Mouse (Mus musculus) embryonic facial prominence, embryonic 10.5 days (tissue): ENCODE measurements around the gene Aff3. TPM values are rescaled to one million over a fixed set of nuclear protein-coding genes. Genes with fewer than 3 reads are reported as not detected.

Experiments
- DNase-seq: peaks from one replicate; pipeline ENCODE4 v3.0.0-alpha.2; 2017; ENCODE audit warnings: low spot score
- H3K27ac ChIP-seq: fragments of 300-500 bp; sonication (generic); replicated peaks from 2 replicates; pipeline ENCODE4 v1.5.1; 2016; ENCODE audit warnings: mild to moderate bottlenecking
- H3K27me3 ChIP-seq: fragments of 300-500 bp; sonication (generic); replicated peaks from 2 replicates; pipeline ENCODE4 v1.6.1; 2016; ENCODE audit warnings: low read depth, mild to moderate bottlenecking; ENCODE audit not compliant: poor library complexity, severe bottlenecking
- H3K36me3 ChIP-seq: fragments of 300-500 bp; sonication (generic); replicated peaks from 2 replicates; pipeline ENCODE4 v1.6.1; 2016; ENCODE audit warnings: mild to moderate bottlenecking, moderate library complexity
- H3K4me1 ChIP-seq: fragments of 300-500 bp; sonication (generic); 2 replicates; pipeline ENCODE4 v1.6.1; 2016
- H3K4me3 ChIP-seq: fragments of 300-500 bp; sonication (generic); 2 replicates; pipeline ENCODE4 v1.5.1; 2016; ENCODE audit warnings: mild to moderate bottlenecking, moderate library complexity
- H3K9me3 ChIP-seq: fragments of 300-500 bp; sonication (generic); 2 replicates; pipeline ENCODE4 v1.6.1; 2016; ENCODE audit warnings: mild to moderate bottlenecking
- WGBS: fragments of 180-500 bp; shearing (Covaris S2); methylation state at CpG from one replicate; pipeline ENCODE4 v1.1.7; 2016; 5-methylcytosine and 5-hydroxymethylcytosine counted together
- polyA plus RNA-seq: library from polyadenylated mRNA; unstranded; fragments of >200 nt; fragmentation: Nextera tagmentation; extraction: Ambion mirVana; gene quantifications from 2 replicates; pipeline ENCODE4 v1.2.1, GENCODE M21; 2016

Gene Aff3
- polyA plus RNA-seq, 1 experiment from 2014 or later = 8.7 TPM

DNA sequence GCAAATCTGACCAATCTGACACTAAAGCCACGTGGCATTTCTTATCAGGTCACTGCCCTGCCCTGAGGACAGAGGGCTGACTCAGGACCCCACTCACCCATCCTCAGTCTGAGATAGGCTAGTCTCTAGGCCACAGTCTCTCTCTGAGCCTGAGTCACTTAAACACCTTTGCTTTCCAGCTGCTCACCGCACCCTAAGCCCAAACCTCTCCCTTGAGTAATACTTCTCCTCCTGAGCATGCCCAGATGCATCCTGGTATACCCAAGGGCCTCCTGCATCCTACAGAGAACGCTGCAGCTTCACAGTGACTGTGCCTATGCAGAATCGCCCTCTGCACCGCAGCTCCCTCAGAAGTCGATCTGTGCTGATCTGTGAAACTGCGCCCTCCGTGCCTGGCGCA lies 117.1 kb downstream of the Aff3 start:
- 83% methylated on average over 9 of the region's 9 CpGs for WGBS
- no peak overlapping the region for H3K27ac ChIP-seq
- no peaks in the 10 kb centered on the region for H3K27me3 ChIP-seq
- H3K36me3 ChIP-seq = no peaks in the 10 kb centered on the region
- no peaks in the 10 kb centered on the region for H3K9me3 ChIP-seq
- H3K4me1 ChIP-seq = peaks cover 49% of the 10 kb centered on the region
- H3K4me3 ChIP-seq = no peak overlapping the region
- DNase-seq = no peak

DNA sequence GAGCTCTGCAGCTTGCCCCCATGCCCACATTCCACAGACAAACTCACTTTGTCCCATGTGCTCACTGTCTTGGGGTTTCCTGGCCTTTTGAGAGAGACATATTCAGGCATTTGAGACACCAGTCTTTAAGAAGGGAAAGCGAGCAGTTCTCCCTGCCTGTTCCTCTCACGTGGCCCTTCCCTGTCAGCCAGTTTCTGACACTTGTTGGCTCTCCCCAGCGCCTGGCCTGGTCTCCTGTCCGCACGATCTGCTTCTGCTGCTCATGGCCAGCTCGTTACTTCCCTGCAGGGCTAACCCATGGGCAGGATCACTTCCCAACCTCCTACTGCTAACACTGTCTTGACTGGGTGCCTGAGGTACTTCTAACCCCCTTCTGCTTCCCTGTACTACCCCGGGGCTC lies 118.1 kb downstream of the Aff3 start:
- H3K27me3 ChIP-seq = no peaks in the 10 kb centered on the region
- DNase-seq = no peak
- no peak overlapping the region for H3K4me3 ChIP-seq
- no peaks in the 10 kb centered on the region for H3K9me3 ChIP-seq
- no peaks in the 10 kb centered on the region for H3K36me3 ChIP-seq
- H3K27ac ChIP-seq = peak overlapping the region; percentile 52
- H3K4me1 ChIP-seq = peaks cover 47% of the 10 kb centered on the region
- 72% methylated on average over 7 of the region's 7 CpGs for WGBS

DNA sequence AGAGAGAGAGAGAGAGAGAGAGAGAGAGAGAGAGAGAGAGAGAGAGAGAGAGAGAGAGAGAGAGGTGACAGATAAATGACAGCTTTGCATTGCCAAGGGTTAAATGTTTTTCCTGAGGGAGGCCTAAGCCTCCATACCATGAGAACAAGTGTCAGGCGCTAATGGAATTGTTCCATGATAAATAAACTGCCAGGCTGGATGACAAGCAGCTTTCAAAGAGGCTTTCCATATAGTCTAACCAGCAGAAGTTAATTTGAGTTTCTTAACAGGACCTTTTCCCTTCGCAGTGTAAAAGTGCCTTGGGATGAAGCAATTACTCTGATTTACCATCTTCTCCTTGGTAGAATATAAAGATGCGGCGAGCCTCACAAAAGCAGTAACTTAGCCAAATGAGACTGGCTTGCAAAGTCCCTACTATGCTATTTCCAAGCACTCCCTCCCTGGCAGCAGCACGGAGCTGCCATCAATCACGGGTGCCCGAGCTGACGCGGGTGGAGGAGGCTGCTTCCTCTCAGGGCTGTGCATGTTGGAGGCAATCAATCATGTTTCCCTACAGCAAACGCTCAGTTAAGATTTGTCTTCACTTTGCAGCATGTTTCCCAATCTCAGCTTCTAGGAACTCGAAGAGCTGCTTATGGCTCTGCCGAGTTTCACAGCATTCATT lies 119.3 kb downstream of the Aff3 start:
- DNase-seq = no peak
- Histone ChIP-seq H3K9me3 (no peaks in the 10 kb centered on the region), H3K27me3 (no peaks in the 10 kb centered on the region), H3K4me3 (no peak overlapping the region), H3K36me3 (no peaks in the 10 kb centered on the region), H3K27ac (0 out of 2 replicates have a peak overlapping the region, but pooled peaks have one; percentile 4), H3K4me1 (peaks cover 47% of the 10 kb centered on the region)
- WGBS = 70% methylated on average over 12 of the region's 12 CpGs

DNA sequence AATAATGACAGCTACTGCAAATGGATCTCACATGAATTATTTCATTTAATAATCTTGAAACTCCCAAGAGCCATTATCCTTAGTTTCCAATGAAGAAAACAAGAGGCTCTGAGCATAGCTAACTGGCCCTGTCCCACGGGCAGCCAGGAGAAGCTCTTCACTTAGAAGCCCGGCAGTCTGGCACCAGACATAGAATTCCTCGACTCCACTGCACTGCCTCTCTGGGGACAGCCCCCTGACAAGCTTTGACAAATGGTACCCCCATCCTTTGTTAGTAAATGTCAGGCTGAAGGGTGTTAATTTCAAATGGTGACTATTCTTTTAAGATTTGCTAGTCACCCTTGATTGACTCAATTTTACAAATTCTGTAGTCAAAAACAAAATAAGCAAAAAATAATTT lies 120.3 kb downstream of the Aff3 start:
- no peaks in the 10 kb centered on the region for H3K36me3 ChIP-seq
- DNase-seq = no peak
- peaks cover 50% of the 10 kb centered on the region for H3K4me1 ChIP-seq
- no peaks in the 10 kb centered on the region for H3K9me3 ChIP-seq
- no peak overlapping the region for H3K4me3 ChIP-seq
- no peak overlapping the region for H3K27ac ChIP-seq
- H3K27me3 ChIP-seq = no peaks in the 10 kb centered on the region
- WGBS = 60% methylated on average over 3 of the region's 3 CpGs

DNA sequence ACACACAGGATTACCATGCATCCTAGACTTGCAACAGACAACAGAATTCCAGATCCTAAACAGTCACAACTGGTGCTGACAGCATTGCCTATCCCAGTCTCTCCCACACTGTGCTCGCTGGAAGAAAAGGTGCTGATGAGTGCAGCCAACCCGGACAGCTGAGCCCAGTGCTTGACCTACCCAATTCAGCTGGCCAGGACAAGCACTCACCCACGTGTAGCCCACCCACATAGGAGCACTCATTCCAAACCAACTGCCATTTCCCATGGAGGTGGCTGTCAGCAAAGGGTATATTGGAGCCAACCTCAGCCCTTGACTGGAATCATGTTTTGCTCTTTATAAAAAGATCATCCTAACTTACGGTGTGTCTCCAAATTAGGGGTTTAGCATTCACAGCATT lies 123.2 kb downstream of the Aff3 start:
- Histone ChIP-seq H3K4me3 (no peak overlapping the region), H3K27me3 (no peaks in the 10 kb centered on the region), H3K36me3 (peaks cover 3% of the 10 kb centered on the region; the same call in 1 of the 2 replicates), H3K27ac (no peak overlapping the region), H3K4me1 (peaks cover 46% of the 10 kb centered on the region), H3K9me3 (no peaks in the 10 kb centered on the region)
- no peak for DNase-seq
- WGBS = 80% methylated on average over 4 of the region's 4 CpGs

DNA sequence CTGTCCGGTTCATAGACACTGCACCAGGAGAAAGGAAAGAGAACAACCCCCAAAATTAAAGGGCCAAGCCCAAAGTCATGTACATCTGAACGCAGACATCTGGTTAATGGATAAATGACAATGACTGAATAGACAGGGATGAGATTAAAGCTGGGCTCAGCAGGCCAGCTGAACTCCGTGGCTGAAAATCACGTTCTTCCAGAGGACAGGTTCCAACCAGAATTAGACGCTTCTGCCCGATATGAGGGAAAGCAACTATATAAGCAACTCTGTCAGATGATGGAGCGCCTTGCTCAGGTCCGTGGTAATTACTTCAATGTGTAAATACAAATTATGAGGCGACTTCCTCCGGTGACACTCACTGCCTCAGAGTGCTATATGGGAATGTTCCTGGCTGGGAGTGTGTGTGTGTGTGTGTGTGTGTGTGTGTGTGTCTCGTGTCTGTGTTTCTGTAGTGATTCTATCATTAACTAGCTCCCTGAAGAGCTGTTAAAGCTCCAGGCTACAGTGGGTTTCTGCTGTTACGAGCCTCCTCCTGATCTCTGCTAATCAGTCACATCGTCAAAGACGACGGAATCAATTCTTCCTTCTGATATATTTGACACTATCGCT lies 127.7 kb downstream of the Aff3 start:
- no peak for DNase-seq

DNA sequence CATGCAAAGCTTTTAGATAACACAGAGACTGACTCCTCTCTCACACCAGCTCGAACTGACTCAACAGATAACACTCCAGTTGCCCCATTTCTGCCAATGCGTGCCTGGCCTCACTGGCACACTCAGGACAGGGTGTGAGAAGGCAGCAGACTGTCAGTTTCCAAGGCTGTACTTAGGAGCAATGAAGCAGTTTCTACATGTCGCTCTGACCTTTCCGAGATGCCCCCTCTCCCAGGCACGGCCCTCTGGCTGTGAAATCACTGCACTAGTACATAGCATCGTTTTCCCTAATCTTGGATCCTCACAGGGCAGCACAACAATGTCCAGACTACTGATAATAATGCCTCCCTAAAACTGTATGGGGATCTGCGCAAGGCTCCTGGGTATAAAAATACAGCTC lies 132.2 kb downstream of the Aff3 start:
- Histone ChIP-seq H3K9me3 (no peaks in the 10 kb centered on the region), H3K36me3 (peaks cover 32% of the 10 kb centered on the region), H3K27me3 (no peaks in the 10 kb centered on the region), H3K4me1 (peaks cover 26% of the 10 kb centered on the region), H3K4me3 (no peak overlapping the region), H3K27ac (no peak overlapping the region)
- 93% methylated on average over 7 of the region's 7 CpGs for WGBS
- DNase-seq = no peak

More for the DNA sequence above, 127.7 kb downstream of the Aff3 start:
- Histone ChIP-seq H3K27ac (no peak overlapping the region), H3K4me1 (peaks cover 20% of the 10 kb centered on the region; the same call in 1 of the 2 replicates), H3K4me3 (no peak overlapping the region), H3K27me3 (no peaks in the 10 kb centered on the region), H3K36me3 (peaks cover 27% of the 10 kb centered on the region), H3K9me3 (no peaks in the 10 kb centered on the region)
- 78% methylated on average over 16 of the region's 16 CpGs for WGBS

DNA sequence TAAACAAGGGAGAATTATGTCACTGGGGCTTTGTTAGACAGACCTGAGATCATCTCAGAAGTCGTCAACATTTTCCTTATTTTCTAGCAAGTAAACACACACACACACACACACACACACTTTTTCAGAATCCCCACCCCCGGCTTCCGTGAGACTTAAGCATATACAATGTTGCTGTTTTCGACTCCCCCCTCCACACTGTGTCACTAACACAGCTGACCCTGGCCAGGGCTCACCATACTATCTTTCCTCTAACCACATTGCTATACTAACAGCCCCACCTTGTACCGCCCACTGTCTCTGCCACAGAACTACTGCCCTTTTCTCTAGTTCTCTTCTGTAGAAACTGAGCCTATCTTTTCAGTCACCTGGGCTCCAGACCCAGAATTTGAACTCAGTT lies 136.1 kb downstream of the Aff3 start:
- Histone ChIP-seq H3K4me3 (no peak overlapping the region), H3K9me3 (no peaks in the 10 kb centered on the region), H3K4me1 (peaks cover 17% of the 10 kb centered on the region; the same call in 1 of the 2 replicates), H3K36me3 (peaks cover 36% of the 10 kb centered on the region), H3K27me3 (no peaks in the 10 kb centered on the region), H3K27ac (no peak overlapping the region; the same call in 1 of the 2 replicates)
- WGBS = 85% methylated on average over 5 of the region's 5 CpGs
- no peak for DNase-seq

DNA sequence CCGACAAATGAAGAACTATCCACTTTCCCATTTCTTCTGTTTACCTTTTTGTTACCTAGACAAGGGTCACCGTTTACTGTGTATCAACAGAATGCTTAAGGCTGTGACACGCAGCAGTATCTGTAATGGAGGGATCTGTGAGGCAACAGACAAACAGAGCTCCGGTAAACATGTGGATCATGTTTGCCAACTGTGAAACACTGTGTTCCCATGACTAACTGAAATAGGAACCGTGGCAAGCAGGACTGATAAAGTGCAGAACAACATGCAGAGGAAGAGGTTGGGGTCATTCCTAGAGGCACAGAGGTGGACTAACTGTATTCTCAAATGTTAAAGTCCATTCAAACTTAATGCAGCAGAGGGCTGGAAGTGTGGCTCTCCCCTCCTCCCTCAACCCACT lies 138.2 kb downstream of the Aff3 start:
- H3K36me3 ChIP-seq = peaks cover 44% of the 10 kb centered on the region
- H3K27me3 ChIP-seq = no peaks in the 10 kb centered on the region
- H3K4me3 ChIP-seq = no peak overlapping the region
- DNase-seq = no peak
- 88% methylated on average over 5 of the region's 5 CpGs for WGBS
- no peak overlapping the region for H3K27ac ChIP-seq
- peaks cover 17% of the 10 kb centered on the region; the same call in 1 of the 2 replicates for H3K4me1 ChIP-seq
- no peaks in the 10 kb centered on the region for H3K9me3 ChIP-seq

DNA sequence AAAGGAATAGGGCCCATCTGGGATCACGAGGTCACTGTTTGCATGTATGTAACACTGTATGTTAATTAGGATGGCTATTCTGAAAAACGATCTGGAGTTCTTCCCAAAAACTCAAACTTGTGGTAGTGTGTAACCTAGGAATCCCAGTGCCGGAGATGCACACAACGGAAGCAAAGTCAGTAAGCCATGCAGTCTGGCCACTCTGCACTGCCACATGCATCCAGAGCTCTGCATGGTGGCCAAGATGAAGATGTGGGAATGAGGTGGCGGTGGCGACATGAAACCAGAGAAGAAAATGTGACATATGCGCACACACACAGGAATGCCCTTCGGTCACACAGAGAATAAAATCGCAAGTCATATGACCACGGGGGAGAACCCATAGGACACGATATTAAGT lies 143.1 kb downstream of the Aff3 start:
- Histone ChIP-seq H3K9me3 (no peaks in the 10 kb centered on the region), H3K4me3 (no peak overlapping the region), H3K27me3 (no peaks in the 10 kb centered on the region), H3K4me1 (peaks cover under 1% of the 10 kb centered on the region; the same call in 1 of the 2 replicates), H3K27ac (no peak overlapping the region), H3K36me3 (peaks cover 47% of the 10 kb centered on the region)
- no peak for DNase-seq
- 96% methylated on average over 11 of the region's 11 CpGs for WGBS

DNA sequence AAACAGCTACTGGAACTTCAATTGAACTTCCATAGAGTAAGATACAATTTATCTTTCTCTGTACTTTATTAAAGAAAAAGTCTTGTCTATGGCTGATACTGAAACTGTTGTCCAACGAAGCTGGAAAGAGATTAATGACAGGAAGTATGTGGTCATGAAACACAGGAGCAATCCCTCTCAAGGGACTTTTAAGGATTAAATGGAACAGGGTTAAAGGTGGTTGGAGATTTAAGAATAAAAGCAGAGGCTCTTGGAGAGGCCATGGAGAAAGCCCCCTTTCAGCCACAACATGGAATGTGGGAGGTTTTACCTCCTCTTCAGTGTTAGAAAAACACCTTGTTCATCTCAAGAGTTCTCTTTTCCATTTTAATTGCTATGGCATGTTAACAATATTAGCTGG lies 148.5 kb downstream of the Aff3 start:
- WGBS = 41% methylated on average over 1 of the region's 1 CpGs
- no peak overlapping the region for H3K27ac ChIP-seq
- H3K4me1 ChIP-seq = peaks cover 47% of the 10 kb centered on the region
- no peaks in the 10 kb centered on the region for H3K9me3 ChIP-seq
- no peak for DNase-seq
- H3K36me3 ChIP-seq = peaks cover 13% of the 10 kb centered on the region
- no peak overlapping the region for H3K4me3 ChIP-seq
- no peaks in the 10 kb centered on the region for H3K27me3 ChIP-seq

DNA sequence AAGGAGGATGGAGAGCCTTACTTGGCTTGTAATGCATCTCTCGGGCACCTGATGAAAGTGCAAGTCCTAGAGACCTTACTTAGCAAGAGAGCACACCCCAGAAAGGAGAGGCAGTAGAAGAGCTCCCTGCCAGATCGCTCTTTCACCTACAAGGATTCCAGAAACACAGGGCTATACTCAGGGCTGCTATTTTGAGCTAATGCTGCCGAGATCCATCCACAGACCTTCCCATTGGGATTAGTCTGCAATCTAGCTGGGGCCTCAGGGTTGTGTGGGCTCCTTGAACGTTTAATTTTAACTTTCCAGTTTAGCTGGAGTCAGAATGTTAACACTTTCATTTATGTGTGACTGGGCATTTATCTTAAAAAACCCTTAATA lies 150.1 kb downstream of the Aff3 start:
- Histone ChIP-seq H3K27ac (no peak overlapping the region), H3K36me3 (peaks cover 8% of the 10 kb centered on the region; the same call in 1 of the 2 replicates), H3K9me3 (no peaks in the 10 kb centered on the region), H3K4me3 (no peak overlapping the region), H3K4me1 (peaks cover 58% of the 10 kb centered on the region), H3K27me3 (no peaks in the 10 kb centered on the region)
- WGBS = 66% methylated on average over 4 of the region's 4 CpGs
- DNase-seq = no peak

DNA sequence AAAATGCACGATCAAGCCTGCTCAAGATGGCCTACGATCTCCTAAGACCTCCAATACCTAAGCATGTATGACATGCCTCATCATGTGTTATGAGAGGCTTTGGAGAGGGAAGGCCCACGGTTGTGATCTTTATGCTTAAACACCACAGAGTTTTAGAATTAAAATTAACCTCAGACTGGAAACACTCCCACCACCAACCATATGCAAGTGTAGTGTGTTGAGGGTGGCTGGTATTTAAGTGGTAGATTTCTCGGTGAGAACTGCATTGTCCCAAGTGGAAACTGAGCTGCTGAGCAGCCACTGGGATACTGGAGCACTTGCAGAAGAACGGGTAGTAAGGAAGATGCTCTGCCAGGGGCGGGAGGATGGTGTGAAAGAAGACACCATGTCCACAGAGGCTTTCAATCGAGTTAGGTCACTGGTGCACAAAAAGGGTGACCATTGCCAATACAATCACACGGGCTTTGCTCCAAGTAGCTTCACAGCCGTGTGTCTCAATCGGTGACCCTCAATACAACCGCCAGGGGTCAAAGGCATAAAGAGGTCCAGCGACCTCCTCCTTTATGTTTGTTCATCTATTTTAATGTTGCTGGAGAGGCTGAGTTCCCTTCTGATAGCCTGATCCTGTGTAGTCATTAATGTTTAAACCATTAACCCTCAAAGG lies 150.7 kb downstream of the Aff3 start:
- 79% methylated on average over 12 of the region's 12 CpGs for WGBS
- H3K9me3 ChIP-seq = no peaks in the 10 kb centered on the region
- H3K4me3 ChIP-seq = no peak overlapping the region
- no peak overlapping the region; the same call in 1 of the 2 replicates for H3K27ac ChIP-seq
- H3K4me1 ChIP-seq = peaks cover 64% of the 10 kb centered on the region
- DNase-seq = no peak
- no peaks in the 10 kb centered on the region for H3K27me3 ChIP-seq
- peaks cover 8% of the 10 kb centered on the region; the same call in 1 of the 2 replicates for H3K36me3 ChIP-seq
